Mouse (Mus musculus) activated CD4-positive, CD25-positive, alpha-beta regulatory T cell, adult 4 months (primary cell): Measurements from ENCODE around the gene Stx7. TPM values are rescaled to one million over a fixed set of nuclear protein-coding genes. Genes with fewer than 3 reads are reported as not detected.
A peak's percentile ranks its signal among the peaks of the same experiment; 100 is the strongest.
"Not testable (repeated sequence)": the region's sequence is repeated elsewhere in the genome, so short reads cannot be mapped to it uniquely, and the experiment has no call there.

Source experiments
- ATAC-seq: one replicate; pipeline ENCODE4 v1.8.0; 2017
- polyA plus RNA-seq, 2 experiments: library from polyadenylated mRNA; unstranded; fragments of 100-300 nt; shearing (Covaris generic); gene quantifications; one replicate each; pipeline ENCODE4 v1.2.1; 2017

The Stx7 gene
- 10 to 100 TPM; 23.3 to 33.2 TPM for polyA plus RNA-seq

DNA sequence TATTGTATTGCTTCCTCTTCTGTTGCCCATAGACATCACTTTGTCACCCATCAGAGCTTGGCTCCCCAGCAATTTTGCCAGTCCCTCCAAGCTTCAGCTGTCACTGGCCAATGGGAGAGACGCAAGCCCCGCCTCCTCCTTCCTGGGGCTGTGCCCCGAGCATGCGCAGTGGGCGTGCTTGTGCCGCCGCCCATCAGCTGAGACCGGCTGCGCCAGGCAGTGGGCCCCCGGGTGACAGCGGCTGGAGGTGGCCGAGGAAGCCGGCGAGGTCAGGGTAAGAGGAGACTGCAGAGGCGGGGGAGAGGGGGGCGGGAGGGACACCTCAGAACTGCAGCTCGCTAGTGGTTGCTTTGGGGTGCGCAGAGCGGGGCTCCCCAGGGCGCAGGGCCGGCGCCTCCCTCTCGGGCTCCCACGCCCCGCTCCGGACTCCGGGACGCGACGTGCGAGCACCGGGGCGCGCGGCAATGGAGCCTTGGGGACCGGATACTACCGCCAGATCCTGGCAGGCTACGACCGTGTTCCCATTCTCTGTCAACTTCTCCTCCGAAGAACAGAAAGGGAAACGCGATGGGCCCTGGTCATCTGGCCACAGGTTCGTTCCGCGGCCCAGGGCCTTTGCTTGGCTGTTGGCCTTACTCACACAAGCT lies at the start of gene Stx7:
TSS of gene Stx7 (plus strand) at position 168 of the 647 bp plus-strand sequence.
- peak; percentile 94 for ATAC-seq

DNA sequence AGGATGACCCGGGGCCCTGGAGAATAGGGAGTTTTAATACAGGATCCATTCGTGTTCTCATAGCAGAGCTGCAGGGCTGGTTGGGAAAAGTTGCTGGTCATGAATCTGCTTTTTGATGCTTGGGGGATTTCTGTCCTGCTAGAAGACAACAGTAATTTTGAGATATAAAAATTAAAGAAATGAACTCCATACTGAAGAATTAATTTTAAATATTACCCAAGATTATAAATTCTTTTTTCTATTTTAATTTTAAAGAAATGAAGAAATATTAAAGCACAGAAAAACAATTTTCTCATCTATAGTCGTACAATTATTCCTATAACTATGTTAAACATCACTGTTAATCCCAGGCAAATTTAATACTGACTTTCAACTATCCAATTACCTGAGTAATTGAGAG lies 47.3 kb upstream of the Stx7 start, which contains the start of gene Taar8c:
TSS of gene Taar8c (minus strand) at position 101 of the 400 bp plus-strand sequence.
- ATAC-seq = not testable (repeated sequence)

DNA sequence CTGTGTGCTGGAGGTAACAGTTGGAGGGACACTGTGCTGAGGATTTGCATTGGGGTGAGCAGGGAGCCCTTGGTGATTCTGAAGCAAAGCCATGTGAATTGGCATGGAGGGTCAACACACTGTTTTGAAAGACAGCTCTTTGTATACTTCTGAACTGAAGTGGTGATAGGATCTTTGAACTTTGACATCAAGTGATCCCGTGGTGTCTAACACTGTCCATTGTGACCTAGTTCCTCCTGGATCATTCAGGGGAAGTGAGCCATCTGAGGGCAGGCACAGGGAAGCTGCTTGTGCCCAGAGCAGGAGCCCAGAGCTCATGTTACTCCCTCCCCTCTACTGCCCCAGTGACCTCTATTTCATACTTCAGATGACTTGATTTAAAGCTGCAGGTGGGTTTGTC lies 45.8 kb upstream of the Stx7 start:
- ATAC-seq = not testable (repeated sequence)

DNA sequence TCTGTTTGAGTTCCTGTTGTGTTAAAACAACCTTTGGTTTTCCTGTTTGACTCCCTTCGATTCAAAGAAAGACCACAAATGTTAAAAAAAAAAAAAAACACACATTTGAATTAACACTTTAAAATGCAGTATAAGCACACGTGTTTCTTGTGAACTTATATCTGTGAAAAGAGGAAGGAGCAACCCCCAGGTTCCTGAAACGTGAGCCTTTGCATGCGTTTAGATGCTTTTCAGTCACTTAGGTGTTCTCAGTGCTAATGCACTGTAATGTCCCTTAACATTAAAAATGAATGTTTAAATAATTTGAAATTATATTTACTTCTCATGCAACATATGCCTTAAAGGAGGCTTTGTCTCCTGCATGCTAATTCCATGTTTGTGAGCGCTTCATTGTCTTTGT lies 41.4 kb upstream of the Stx7 start:
- no peak for ATAC-seq

- no peak for ATAC-seq
These were observed 40.9 kb upstream of the Stx7 start for GRCm38 (mm10) chr10:24108236-24108635.

- not testable (repeated sequence) for ATAC-seq
These were observed 39.7 kb upstream of the Stx7 start, which contains the start of gene Taar9 for GRCm38 (mm10) chr10:24109434-24109833. TSS of gene Taar9 (minus strand) at chr10:24109534.

GRCm38 (mm10) chr10:24111116-24111778 lies 37.9 kb upstream of the Stx7 start:
- ATAC-seq = no peak

DNA sequence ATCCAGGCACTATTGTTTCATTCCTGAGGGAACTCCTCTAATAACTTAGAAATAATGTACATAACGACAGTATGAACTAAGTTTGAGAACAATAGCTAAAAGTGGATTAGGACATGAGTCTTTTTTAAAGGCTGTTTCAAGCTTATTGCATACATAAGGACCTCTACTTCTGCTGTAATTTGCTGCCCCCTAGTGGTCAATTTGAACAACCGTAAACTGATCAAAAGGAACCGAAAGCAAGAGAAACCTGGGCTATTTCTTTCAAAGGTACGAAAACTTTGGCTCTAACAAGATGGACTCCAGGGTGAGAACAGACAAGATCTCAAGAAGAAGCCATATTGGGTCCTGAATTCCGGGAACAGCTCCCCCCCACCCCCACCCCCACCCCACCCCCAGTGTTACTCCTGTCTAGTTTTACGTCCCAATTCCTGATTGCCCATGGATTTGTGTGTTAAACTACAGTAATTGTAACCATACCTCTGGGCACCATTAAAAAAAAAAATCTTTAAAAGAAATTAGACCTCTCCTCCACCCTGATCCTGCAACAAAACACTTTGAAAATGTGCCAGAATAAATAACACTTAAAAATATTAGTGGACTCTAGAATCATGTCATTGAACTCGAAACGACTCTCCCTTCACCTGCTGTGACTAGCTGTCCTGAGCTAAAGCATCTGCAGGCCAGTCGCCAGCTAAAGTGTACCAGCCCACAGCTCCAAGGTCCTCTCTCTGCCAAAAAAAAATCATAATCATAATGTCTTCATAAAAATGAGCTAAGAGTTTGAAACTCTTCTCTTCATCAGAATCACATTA lies 17.4 kb upstream of the Stx7 start:
- peak; percentile 93 for ATAC-seq

- ATAC-seq = no peak
These were observed 16.8 kb upstream of the Stx7 start for GRCm38 (mm10) chr10:24132273-24132672.

- no peak for ATAC-seq
These were observed 16.0 kb upstream of the Stx7 start for GRCm38 (mm10) chr10:24133132-24133531.

- no peak for ATAC-seq
These were observed 14.9 kb upstream of the Stx7 start for GRCm38 (mm10) chr10:24134071-24134645.

DNA sequence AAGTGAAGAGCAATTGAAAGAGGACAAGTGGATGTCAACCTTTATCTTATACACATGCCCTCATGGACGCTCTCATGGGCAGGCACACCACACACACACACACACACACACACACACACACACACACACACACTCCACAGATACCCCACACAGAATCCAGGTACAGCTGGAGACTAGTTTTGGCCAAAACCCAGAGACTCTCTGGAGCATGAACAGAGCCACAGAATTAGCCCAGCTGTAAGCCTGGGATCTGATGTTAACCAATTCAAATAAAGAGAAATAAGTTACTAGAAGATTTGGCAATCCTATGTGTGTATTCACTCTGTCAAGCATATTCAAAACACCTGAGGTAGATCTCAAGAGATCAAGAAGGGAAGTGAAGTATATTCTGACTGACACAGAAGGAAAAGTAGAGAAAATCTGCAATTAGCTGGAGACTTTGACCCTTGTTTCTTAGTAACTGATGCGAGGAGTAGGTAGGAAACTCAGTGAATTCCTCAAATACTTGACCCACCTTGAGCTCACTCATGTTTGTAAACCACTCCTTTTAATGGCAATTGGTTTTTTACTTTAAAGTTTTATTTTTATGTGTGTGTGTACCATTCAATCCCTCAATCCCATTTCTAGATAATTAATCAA lies 10.4 kb upstream of the Stx7 start:
- ATAC-seq = no peak

DNA sequence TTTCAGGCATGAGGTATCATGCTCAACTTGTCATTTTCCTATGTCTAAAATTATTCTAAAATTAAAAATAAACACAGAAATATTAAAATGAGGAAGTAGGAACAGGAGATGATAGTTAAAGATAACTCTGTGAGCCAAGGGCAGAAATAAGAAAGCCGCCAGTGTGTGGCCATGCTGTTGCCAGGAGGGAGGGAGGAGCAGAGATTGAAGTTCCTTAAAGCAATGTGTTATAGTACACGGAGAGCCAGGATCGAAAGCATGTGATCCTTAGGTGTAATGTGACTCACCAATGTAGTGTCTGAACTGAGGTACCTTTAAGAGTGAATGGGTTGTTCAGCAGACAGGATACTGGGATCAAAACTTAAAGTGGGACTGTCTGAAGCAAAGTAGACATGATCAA lies 6.4 kb upstream of the Stx7 start:
- no peak for ATAC-seq

- no peak for ATAC-seq
These were observed 984 bp downstream of the Stx7 start for GRCm38 (mm10) chr10:24150086-24150485.

- peak; percentile 32 for ATAC-seq
These were observed 9.6 kb downstream of the Stx7 start for GRCm38 (mm10) chr10:24158470-24159254.

DNA sequence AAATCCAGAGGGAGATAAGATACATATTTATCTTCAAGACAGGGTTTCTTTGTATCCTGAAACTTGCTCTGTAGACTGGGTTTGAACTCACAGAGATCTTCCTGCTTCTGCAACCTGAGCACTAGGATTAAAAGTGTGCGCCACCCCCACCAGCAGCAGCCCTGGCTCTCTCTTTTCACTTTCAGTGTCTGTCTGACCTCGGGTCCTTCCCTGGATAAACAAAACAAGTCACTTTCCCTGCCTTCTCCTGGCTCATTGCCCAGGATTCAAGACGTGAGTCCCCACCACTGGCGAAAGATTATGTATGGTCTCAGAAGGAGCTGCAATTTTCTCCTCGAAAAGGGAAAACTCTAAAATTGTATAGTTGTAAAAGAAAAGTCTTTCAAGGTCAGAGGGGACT lies 10.5 kb downstream of the Stx7 start:
- ATAC-seq = no peak

GRCm38 (mm10) chr10:24160349-24160748 lies 11.2 kb downstream of the Stx7 start:
- no peak for ATAC-seq

DNA sequence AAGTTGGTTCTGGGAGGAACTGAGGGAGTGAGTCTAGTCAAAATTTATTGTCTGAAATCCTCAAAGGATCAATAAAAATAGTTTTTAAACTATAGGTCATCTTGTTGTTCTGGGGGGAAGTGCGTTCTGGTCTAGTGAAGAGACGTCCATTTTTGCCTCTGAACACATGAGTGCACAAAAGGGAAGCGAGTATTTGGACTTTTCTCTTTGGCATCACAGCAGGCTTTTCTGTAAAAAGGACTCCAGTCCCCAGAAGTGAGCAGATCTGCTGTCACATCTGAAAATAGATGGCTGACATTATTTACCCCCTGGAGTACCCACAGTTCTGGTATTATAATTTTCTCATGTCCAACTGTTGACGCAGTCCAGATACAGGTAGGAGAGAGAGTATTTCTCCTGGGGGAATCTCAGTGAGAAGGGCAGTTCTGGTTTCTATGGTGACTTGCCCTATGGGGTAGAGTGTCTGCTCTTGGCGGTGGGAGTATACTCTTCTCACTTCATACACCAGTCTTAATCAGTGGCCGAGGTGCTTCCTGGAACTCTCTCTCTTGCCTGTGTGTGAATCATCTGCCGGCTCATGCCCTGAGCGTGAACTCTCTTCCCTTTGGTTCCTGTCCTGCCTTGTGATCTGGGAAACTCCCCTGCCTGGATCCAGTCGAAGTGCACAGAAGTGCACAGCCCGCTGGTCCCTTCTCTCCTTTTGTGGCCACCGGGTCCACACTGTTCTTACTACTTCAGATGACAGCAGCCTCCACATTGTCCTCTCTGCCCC lies 15.2 kb downstream of the Stx7 start:
- ATAC-seq = peak; percentile 65

DNA sequence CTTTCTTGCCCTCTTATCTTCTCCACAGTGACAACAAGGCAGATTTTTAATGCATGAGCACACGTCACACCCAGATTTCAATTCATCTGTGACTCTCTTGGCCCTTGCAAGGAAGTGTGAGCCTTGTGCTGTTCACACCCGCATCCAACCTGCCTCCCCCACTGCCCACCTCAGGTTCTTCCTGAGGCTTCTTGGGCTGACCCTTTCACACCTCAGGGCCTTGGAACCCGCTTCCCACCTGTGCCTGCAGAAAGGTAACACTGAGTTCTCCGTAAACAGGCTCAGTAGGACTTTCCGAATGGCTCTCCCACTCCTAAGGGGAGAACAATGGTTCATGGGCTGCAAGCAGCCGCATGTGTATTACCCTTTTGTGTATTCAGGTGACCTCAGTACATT lies 15.8 kb downstream of the Stx7 start:
- ATAC-seq = no peak

GRCm38 (mm10) chr10:24165526-24166055 lies 16.5 kb downstream of the Stx7 start:
- no peak for ATAC-seq
